Mouse (Mus musculus) intestine, embryonic 15.5 days (tissue): ENCODE data around the gene Aldh16a1. TPM values are rescaled to one million over a fixed set of nuclear protein-coding genes. Genes with fewer than 3 reads are reported as not detected.

Experiments used
- ATAC-seq: fragments of 200-750 bp; cut with Nextera tagmentation; 2 replicates; pipeline ENCODE4 v1.8.0; 2017; ENCODE audit warnings: moderate TSS enrichment, moderate library complexity
- H3K27ac ChIP-seq: fragments of 300-500 bp; sonication (generic); 2 replicates; pipeline ENCODE4 v1.5.1; 2015; ENCODE audit warnings: mild to moderate bottlenecking, inconsistent platforms
- H3K27me3 ChIP-seq: fragments of 300-500 bp; sonication (generic); replicated peaks from 2 replicates; pipeline ENCODE4 v1.6.1; 2015; ENCODE audit warnings: inconsistent platforms
- H3K36me3 ChIP-seq: fragments of 300-500 bp; sonication (generic); 2 replicates; pipeline ENCODE4 v1.6.1; 2015; ENCODE audit warnings: inconsistent platforms
- H3K4me1 ChIP-seq: fragments of 300-500 bp; sonication (generic); replicated peaks from 2 replicates; pipeline ENCODE4 v1.6.1; 2015; ENCODE audit warnings: inconsistent platforms
- H3K4me2 ChIP-seq: fragments of 300-500 bp; sonication (generic); replicated peaks from 2 replicates; pipeline ENCODE4 v1.6.1; 2015; ENCODE audit warnings: mild to moderate bottlenecking, inconsistent platforms
- H3K4me3 ChIP-seq: fragments of 300-500 bp; sonication (generic); replicated peaks from 2 replicates; pipeline ENCODE4 v1.5.1; 2015; ENCODE audit warnings: inconsistent platforms
- H3K9ac ChIP-seq: fragments of 300-500 bp; sonication (generic); 2 replicates; pipeline ENCODE4 v1.6.1; 2015; ENCODE audit warnings: inconsistent platforms
- H3K9me3 ChIP-seq: fragments of 300-500 bp; sonication (generic); 2 replicates; pipeline ENCODE4 v1.6.1; 2016; ENCODE audit warnings: inconsistent platforms
- WGBS: fragments of 180-500 bp; shearing (Covaris S2); methylation state at CpG from one replicate; pipeline ENCODE4 v1.1.7; 2015; 5-methylcytosine and 5-hydroxymethylcytosine counted together
- polyA plus RNA-seq: library from polyadenylated mRNA; unstranded; fragments of >200 nt; fragmentation: Nextera tagmentation; extraction: Ambion mirVana; gene quantifications from 2 replicates; pipeline ENCODE4 v1.2.1, GENCODE M21; 2015

Aldh16a1 gene
- polyA plus RNA-seq, 1 experiment from 2014 or later: 79.0 TPM

- Histone ChIP-seq H3K4me3 (no peak overlapping the region), H3K27me3 (no peaks in the 10 kb centered on the region), H3K9me3 (no peaks in the 10 kb centered on the region), H3K4me2 (no peak overlapping the region), H3K27ac (no peak overlapping the region), H3K4me1 (peaks cover 9% of the 10 kb centered on the region), H3K36me3 (0 out of 2 replicates have a peak, but pooled peaks cover 3% of the 10 kb centered on the region), H3K9ac (no peak overlapping the region)
- no peak for ATAC-seq
- 73% methylated on average over 12 of the region's 12 CpGs for WGBS
These were observed 17.0 kb downstream of the Aldh16a1 start for GRCm38 (mm10) chr7:45137171-45138006.

GRCm38 (mm10) chr7:45135993-45136567, 18.3 kb downstream of the Aldh16a1 start, which contains the start of the genes Gm45713 and Flt3l:
Gene Gm45713 (minus strand): TSS chr7:45136231.
Gene Flt3l (minus strand): TSS chr7:45136432.
- H3K9me3 ChIP-seq: no peaks in the 10 kb centered on the region
- peak within 1 kb of the TSS; percentile 60 for H3K4me3 ChIP-seq
- H3K27me3 ChIP-seq: no peaks in the 10 kb centered on the region
- peaks cover 9% of the 10 kb centered on the region for H3K4me1 ChIP-seq
- H3K9ac ChIP-seq: peak within 1 kb of the TSS; percentile 69
- no peaks in the 10 kb centered on the region for H3K36me3 ChIP-seq
- 3% methylated on average over 29 of the region's 29 CpGs for WGBS
- peak within 1 kb of the TSS; percentile 84 for H3K4me2 ChIP-seq
- H3K27ac ChIP-seq: no peak within 1 kb of the TSS
- peak; percentile 90 for ATAC-seq

DNA sequence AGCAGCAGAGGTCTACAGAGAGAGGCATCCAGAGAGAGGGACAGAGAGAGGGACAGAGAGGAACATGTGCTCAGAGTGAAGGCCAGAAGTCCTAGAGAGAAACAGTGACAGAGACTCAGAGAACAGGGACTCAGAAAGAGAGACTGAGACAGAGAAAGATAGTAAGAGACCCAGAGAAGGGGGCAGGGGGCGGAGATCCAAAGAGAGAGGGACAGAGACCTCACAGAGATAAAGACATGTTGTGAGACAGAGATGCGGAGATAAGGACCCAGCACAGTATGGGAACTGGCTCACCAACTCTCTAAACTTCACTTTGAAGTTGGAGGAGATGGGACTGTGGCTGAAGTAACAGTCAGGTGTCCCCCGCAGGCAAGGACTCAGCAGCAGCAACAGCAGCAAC, 19.0 kb downstream of the Aldh16a1 start:
- WGBS: 79% methylated on average over 3 of the region's 3 CpGs
- H3K9me3 ChIP-seq: no peaks in the 10 kb centered on the region
- H3K4me2 ChIP-seq: peak overlapping the region; percentile 84
- peaks cover 9% of the 10 kb centered on the region for H3K4me1 ChIP-seq
- H3K9ac ChIP-seq: peak overlapping the region; percentile 69; the same call in 1 of the 2 replicates
- H3K27ac ChIP-seq: no peak overlapping the region
- no peak for ATAC-seq
- H3K4me3 ChIP-seq: peak overlapping the region; percentile 60; the same call in 1 of the 2 replicates
- H3K36me3 ChIP-seq: no peaks in the 10 kb centered on the region
- no peaks in the 10 kb centered on the region for H3K27me3 ChIP-seq

DNA sequence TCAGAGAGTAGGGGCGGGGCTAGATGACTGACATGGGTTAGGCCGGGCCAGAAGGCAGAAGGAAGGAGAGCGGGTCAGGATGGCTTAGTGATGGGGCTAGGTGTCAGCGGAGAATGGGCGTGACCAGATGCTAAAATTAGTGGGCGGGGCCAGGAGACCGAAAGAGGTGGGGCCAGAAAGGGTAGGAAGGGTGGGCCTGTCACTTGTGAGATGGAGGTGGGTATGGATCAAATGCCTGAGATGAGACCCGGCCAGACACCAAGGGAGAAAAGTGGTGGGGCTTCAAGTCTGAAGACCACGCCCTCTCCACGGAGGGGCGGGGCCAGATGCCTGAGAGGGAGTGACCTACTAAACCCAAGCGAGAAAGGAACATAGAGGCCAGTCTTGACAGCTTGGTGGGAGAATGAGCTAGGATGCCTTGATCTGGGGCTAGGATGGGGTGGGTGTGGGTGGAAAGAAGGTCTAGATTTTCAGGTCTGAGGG, 19.8 kb downstream of the Aldh16a1 start:
- no peak overlapping the region for H3K4me3 ChIP-seq
- no peak overlapping the region for H3K9ac ChIP-seq
- H3K4me2 ChIP-seq: peak overlapping the region; percentile 11; the same call in 1 of the 2 replicates
- no peaks in the 10 kb centered on the region for H3K27me3 ChIP-seq
- ATAC-seq: no peak; the same call in 1 of the 2 replicates
- no peaks in the 10 kb centered on the region for H3K9me3 ChIP-seq
- no peak overlapping the region for H3K27ac ChIP-seq
- WGBS: 10% methylated on average over 12 of the region's 12 CpGs
- H3K4me1 ChIP-seq: peaks cover 13% of the 10 kb centered on the region
- H3K36me3 ChIP-seq: no peaks in the 10 kb centered on the region

- H3K9me3 ChIP-seq: no peaks in the 10 kb centered on the region
- WGBS: 81% methylated on average over 8 of the region's 8 CpGs
- no peaks in the 10 kb centered on the region for H3K27me3 ChIP-seq
- H3K9ac ChIP-seq: no peak overlapping the region
- H3K4me3 ChIP-seq: no peak overlapping the region
- 0 out of 2 replicates have a peak overlapping the region, but pooled peaks have one; percentile 11 for H3K4me2 ChIP-seq
- ATAC-seq: no peak
- no peak overlapping the region for H3K27ac ChIP-seq
- H3K36me3 ChIP-seq: no peaks in the 10 kb centered on the region
- peaks cover 13% of the 10 kb centered on the region for H3K4me1 ChIP-seq
These were observed 20.8 kb downstream of the Aldh16a1 start for GRCm38 (mm10) chr7:45133446-45134159.

DNA sequence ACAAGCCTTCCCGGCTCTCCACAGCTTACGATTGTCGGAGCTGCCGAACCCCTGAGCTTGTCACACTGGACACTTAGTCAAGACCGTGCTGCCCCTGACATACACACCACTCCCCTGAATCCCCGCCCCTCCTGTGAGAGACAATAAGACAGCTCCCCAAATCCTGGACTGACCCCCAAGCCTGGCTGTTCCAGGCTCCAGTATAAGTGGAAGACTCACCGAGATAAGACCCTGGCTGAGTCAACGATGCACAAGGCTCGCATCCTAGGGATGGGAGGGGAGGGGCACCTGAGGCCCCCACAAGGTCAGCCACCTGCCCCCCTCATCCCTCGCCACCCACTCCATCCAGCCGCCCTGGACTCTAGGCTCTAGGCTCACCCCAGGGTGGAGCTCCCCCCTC, 22.5 kb downstream of the Aldh16a1 start:
- Histone ChIP-seq H3K36me3 (peaks cover 4% of the 10 kb centered on the region), H3K4me3 (no peak overlapping the region), H3K27me3 (no peaks in the 10 kb centered on the region), H3K9me3 (no peaks in the 10 kb centered on the region), H3K4me1 (peaks cover 18% of the 10 kb centered on the region), H3K9ac (no peak overlapping the region), H3K4me2 (no peak overlapping the region), H3K27ac (no peak overlapping the region)
- ATAC-seq: no peak
- 78% methylated on average over 11 of the region's 11 CpGs for WGBS

GRCm38 (mm10) chr7:45129776-45130512, 24.4 kb downstream of the Aldh16a1 start:
- no peak overlapping the region for H3K9ac ChIP-seq
- no peak for ATAC-seq
- WGBS: 61% methylated on average over 15 of the region's 15 CpGs
- H3K9me3 ChIP-seq: no peaks in the 10 kb centered on the region
- H3K4me2 ChIP-seq: peak overlapping the region; percentile 73
- H3K4me1 ChIP-seq: peaks cover 24% of the 10 kb centered on the region
- peaks cover 22% of the 10 kb centered on the region for H3K36me3 ChIP-seq
- H3K27ac ChIP-seq: 0 out of 2 replicates have a peak overlapping the region, but pooled peaks have one; percentile 90
- peak overlapping the region; percentile 89 for H3K4me3 ChIP-seq
- H3K27me3 ChIP-seq: no peaks in the 10 kb centered on the region

DNA sequence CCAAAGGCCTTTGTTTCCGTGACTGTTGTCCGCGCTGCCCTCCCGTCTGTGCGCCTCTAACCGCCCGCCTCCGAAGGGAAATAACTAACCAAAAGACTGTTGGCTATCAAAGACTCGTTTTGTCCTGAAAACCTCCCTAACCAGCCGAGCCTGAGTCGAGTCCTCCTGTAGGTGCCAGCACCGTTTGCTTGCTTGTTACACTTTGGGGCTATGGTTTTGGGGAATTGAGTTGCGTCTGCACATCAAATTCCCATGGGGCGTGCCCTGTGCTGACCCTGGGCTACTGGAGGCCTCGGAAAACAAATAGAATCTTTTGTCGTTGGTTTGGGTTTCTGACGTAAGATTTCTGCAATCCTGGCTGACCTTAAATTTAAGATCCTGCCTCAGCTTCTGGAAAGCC, 25.1 kb downstream of the Aldh16a1 start:
- Histone ChIP-seq H3K27me3 (no peaks in the 10 kb centered on the region), H3K27ac (peak overlapping the region; percentile 90), H3K4me1 (peaks cover 22% of the 10 kb centered on the region), H3K9ac (peak overlapping the region; percentile 65), H3K9me3 (no peaks in the 10 kb centered on the region), H3K36me3 (peaks cover 22% of the 10 kb centered on the region), H3K4me3 (peak overlapping the region; percentile 89), H3K4me2 (peak overlapping the region; percentile 73)
- ATAC-seq: no peak; the same call in 1 of the 2 replicates
- WGBS: 2% methylated on average over 17 of the region's 17 CpGs

GRCm38 (mm10) chr7:45128624-45129246, 25.6 kb downstream of the Aldh16a1 start, which contains the start of gene Rpl13a:
Gene Rpl13a (minus strand): TSS chr7:45128761.
- Histone ChIP-seq H3K9ac (peak within 1 kb of the TSS; percentile 99), H3K4me3 (peak within 1 kb of the TSS; percentile 89), H3K4me1 (peaks cover 22% of the 10 kb centered on the region), H3K4me2 (peak within 1 kb of the TSS; percentile 73), H3K27ac (peak within 1 kb of the TSS; percentile 90), H3K9me3 (no peaks in the 10 kb centered on the region), H3K27me3 (no peaks in the 10 kb centered on the region), H3K36me3 (peaks cover 22% of the 10 kb centered on the region)
- ATAC-seq: peak; percentile 91
- WGBS: under 1% methylated on average over 48 of the region's 48 CpGs

GRCm38 (mm10) chr7:45127700-45128224, 26.6 kb downstream of the Aldh16a1 start:
- Histone ChIP-seq H3K4me1 (peaks cover 27% of the 10 kb centered on the region), H3K27me3 (no peaks in the 10 kb centered on the region), H3K9ac (peak overlapping the region; percentile 99), H3K36me3 (peaks cover 22% of the 10 kb centered on the region), H3K9me3 (no peaks in the 10 kb centered on the region), H3K4me3 (peak overlapping the region; percentile 89), H3K4me2 (peak overlapping the region; percentile 71), H3K27ac (peak overlapping the region; percentile 87)
- no peak for ATAC-seq
- WGBS: 1% methylated on average over 6 of the region's 6 CpGs
